Mouse (Mus musculus) cerebellum, postnatal 36 days (tissue): ENCODE measurements at regions not wholly inside any gene's neighbourhood (a gene's known extent, or its start where the extent isn't known, plus 50 kb on each side); places are given as distances from the start of the nearest gene placed in this dataset.
A peak's percentile ranks its signal among the peaks of the same experiment; 100 is the strongest.
"Not testable (repeated sequence)": the region's sequence is repeated elsewhere in the genome, so short reads cannot be mapped to it uniquely, and the experiment has no call there.

Experiments
- DNase-seq, 2 experiments: peaks; one replicate each; pipeline ENCODE4 v3.0.0; 2021 to 2022; ENCODE audit warnings: mixed read lengths in 2 of 2

- no peak for DNase-seq
Measured at GRCm38 (mm10) chr14:47935401-47935800, 185.2 kb upstream of the Peli2 start.

GRCm38 (mm10) chr14:47937081-47937651 is 183.5 kb upstream of the Peli2 start:
- DNase-seq, result no peak

- DNase-seq, result no peak
Measured at GRCm38 (mm10) chr14:47939781-47940590, 180.6 kb upstream of the Peli2 start.

GRCm38 (mm10) chr14:47942671-47943070 is 178.0 kb upstream of the Peli2 start:
- DNase-seq, result no peak

- DNase-seq, result no peak
Measured at GRCm38 (mm10) chr14:47944595-47944994, 176.0 kb upstream of the Peli2 start.

- no peak for DNase-seq
Measured at GRCm38 (mm10) chr14:47951041-47951440, 169.6 kb upstream of the Peli2 start.

- no peak for DNase-seq
Measured at GRCm38 (mm10) chr14:47958171-47958570, 162.5 kb upstream of the Peli2 start.

GRCm38 (mm10) chr14:47959366-47960280 is 161.0 kb upstream of the Peli2 start:
- no peak for DNase-seq

GRCm38 (mm10) chr14:47964806-47965205 is 155.8 kb upstream of the Peli2 start:
- DNase-seq, result not testable (repeated sequence)

GRCm38 (mm10) chr14:47969871-47970270 is 150.8 kb upstream of the Peli2 start:
- no peak for DNase-seq

- DNase-seq, result not testable (repeated sequence)
Measured at GRCm38 (mm10) chr14:47973161-47973560, 147.5 kb upstream of the Peli2 start.

GRCm38 (mm10) chr14:47982993-47983740 is 137.5 kb upstream of the Peli2 start:
- no peak for DNase-seq

GRCm38 (mm10) chr14:47986483-47986882 is 134.1 kb upstream of the Peli2 start:
- DNase-seq, result no peak

- no peak for DNase-seq
Measured at GRCm38 (mm10) chr14:47986941-47987340, 133.7 kb upstream of the Peli2 start.

- no peak for DNase-seq
Measured at GRCm38 (mm10) chr14:47987392-47988075, 133.1 kb upstream of the Peli2 start.

GRCm38 (mm10) chr14:47988131-47988530 is 132.5 kb upstream of the Peli2 start:
- DNase-seq, result no peak

- peak; percentile 47 to 52 for DNase-seq
Measured at GRCm38 (mm10) chr14:47989315-47989714, 131.3 kb upstream of the Peli2 start.

GRCm38 (mm10) chr14:47990716-47991115 is 129.9 kb upstream of the Peli2 start:
- DNase-seq, result no peak

GRCm38 (mm10) chr14:47991546-47991945 is 129.1 kb upstream of the Peli2 start:
- peak; percentile 22 to 42 for DNase-seq

- DNase-seq, result no peak
Measured at GRCm38 (mm10) chr14:47992091-47992490, 128.5 kb upstream of the Peli2 start.

GRCm38 (mm10) chr14:47992851-47993250 is 127.8 kb upstream of the Peli2 start:
- DNase-seq, result no peak

- no peak for DNase-seq
Measured at GRCm38 (mm10) chr14:47998936-47999335, 121.7 kb upstream of the Peli2 start.
